Mouse (Mus musculus) bone marrow, adult 2 months (tissue): ENCODE measurements around the gene Cabp2. TPM values are rescaled to one million over a fixed set of nuclear protein-coding genes. Genes with fewer than 3 reads are reported as not detected.

ENCODE experiments used
- H3K27ac ChIP-seq: fragments of 200-500 bp; 2 replicates; pipeline ENCODE4 v1.5.1; 2012; ENCODE audit warnings: low read depth, mild to moderate bottlenecking, control low read depth, inconsistent platforms, low read length; ENCODE audit not compliant: control insufficient read depth, poor library complexity, insufficient read depth
- H3K4me1 ChIP-seq: fragments of 200-500 bp; 2 replicates; pipeline ENCODE4 v1.6.1; 2011; ENCODE audit warnings: low read length; ENCODE audit not compliant: control insufficient read depth, insufficient read depth
- H3K4me3 ChIP-seq: fragments of 200-500 bp; replicated peaks from 2 replicates; pipeline ENCODE3; 2011; ENCODE audit warnings: mild to moderate bottlenecking, low read depth, low read length, control low read depth; ENCODE audit not compliant: control insufficient read depth
- CTCF ChIP-seq: fragments of 200-500 bp; IDR thresholded peaks from 2 replicates; pipeline ENCODE4 v1.5.1; 2011; ENCODE audit warnings: low read length, control low read depth; ENCODE audit not compliant: control insufficient read depth, insufficient read depth
- POLR2A ChIP-seq: fragments of 200-500 bp; IDR thresholded peaks from 2 replicates; pipeline ENCODE4 v1.6.1; 2011; ENCODE audit warnings: low read depth, mild to moderate bottlenecking, control low read depth, low read length, borderline replicate concordance; ENCODE audit not compliant: control insufficient read depth
- WGBS: fragments of 180-500 bp; shearing (Covaris S2); methylation state at CpG from one replicate; pipeline ENCODE4 v1.1.7; 2018; 5-methylcytosine and 5-hydroxymethylcytosine counted together
- polyA plus RNA-seq: library from polyadenylated mRNA; stranded (reverse); fragments of >200 nt; gene quantifications from 2 replicates; pipeline ENCODE4 v1.2.4, GENCODE M21; 2011; ENCODE audit warnings: low replicate concordance; ENCODE audit not compliant: missing spikeins, insufficient read depth, insufficient read length

Cabp2 gene
- polyA plus RNA-seq, 1 experiment = not detected

GRCm38 (mm10) chr19:4124432-4124831 lies 43.1 kb downstream of the Cabp2 start:
- WGBS = 80% methylated on average over 4 of the region's 4 CpGs
- TF ChIP-seq CTCF (no peak), POLR2A (no peak)

GRCm38 (mm10) chr19:4125268-4125667 lies 43.9 kb downstream of the Cabp2 start:
- Histone ChIP-seq H3K4me3 (peak overlapping the region; percentile 31), H3K4me1 (peaks cover 11% of the 10 kb centered on the region), H3K27ac (peak overlapping the region; percentile 63)
- 17% methylated on average over 4 of the region's 4 CpGs for WGBS

More at GRCm38 (mm10) chr19:4124432-4124831, 43.1 kb downstream of the Cabp2 start:
- Histone ChIP-seq H3K27ac (no peak overlapping the region), H3K4me3 (no peak overlapping the region), H3K4me1 (peaks cover 11% of the 10 kb centered on the region)

GRCm38 (mm10) chr19:4125741-4126696 lies 44.6 kb downstream of the Cabp2 start, which contains the start of gene Aip:
Gene Aip (minus strand): TSS chr19:4125858.
- H3K27ac ChIP-seq = peak within 1 kb of the TSS; percentile 72

GRCm38 (mm10) chr19:4126759-4127495 lies 45.5 kb downstream of the Cabp2 start:
- Histone ChIP-seq H3K4me1 (peaks cover 8% of the 10 kb centered on the region), H3K4me3 (peak overlapping the region; percentile 83), H3K27ac (peak overlapping the region; percentile 40; the same call in 1 of the 2 replicates)
- 66% methylated on average over 7 of the region's 7 CpGs for WGBS
- TF ChIP-seq CTCF = no peak

More at GRCm38 (mm10) chr19:4125741-4126696, 44.6 kb downstream of the Cabp2 start, which contains the start of gene Aip:
- H3K4me1 ChIP-seq = peaks cover 8% of the 10 kb centered on the region
- peak within 1 kb of the TSS; percentile 83 for H3K4me3 ChIP-seq
- WGBS = under 1% methylated on average over 64 of the region's 64 CpGs
- TF ChIP-seq POLR2A = peak; percentile 82; the same call in 1 of the 2 replicates
- TF ChIP-seq CTCF = peak; percentile 79

- H3K27ac ChIP-seq = peak overlapping the region; percentile 40; the same call in 1 of the 2 replicates
- WGBS = 96% methylated on average over 7 of the region's 7 CpGs
- peaks cover 4% of the 10 kb centered on the region; the same call in 1 of the 2 replicates for H3K4me1 ChIP-seq
- no peak overlapping the region for H3K4me3 ChIP-seq
- TF ChIP-seq CTCF = no peak
Observed at GRCm38 (mm10) chr19:4129462-4129861, 48.1 kb downstream of the Cabp2 start.

- Histone ChIP-seq H3K4me1 (peaks cover 4% of the 10 kb centered on the region; the same call in 1 of the 2 replicates), H3K27ac (peak overlapping the region; percentile 40), H3K4me3 (peak overlapping the region; percentile 35)
- WGBS = 78% methylated on average over 4 of the region's 4 CpGs
- TF ChIP-seq CTCF (no peak), POLR2A (no peak)
Observed at GRCm38 (mm10) chr19:4130106-4130505, 48.7 kb downstream of the Cabp2 start.

GRCm38 (mm10) chr19:4131075-4131474 lies 49.7 kb downstream of the Cabp2 start:
- peak overlapping the region; percentile 69 for H3K4me3 ChIP-seq

GRCm38 (mm10) chr19:4131768-4132167 lies 50.4 kb downstream of the Cabp2 start:
- H3K27ac ChIP-seq = peak overlapping the region; percentile 47
- no peak overlapping the region for H3K4me3 ChIP-seq
- peaks cover 3% of the 10 kb centered on the region; the same call in 1 of the 2 replicates for H3K4me1 ChIP-seq
- TF ChIP-seq POLR2A (no peak), CTCF (peak; percentile 47; the same call in 1 of the 2 replicates)
- 93% methylated on average over 2 of the region's 2 CpGs for WGBS

More at GRCm38 (mm10) chr19:4131075-4131474, 49.7 kb downstream of the Cabp2 start:
- H3K4me1 ChIP-seq = peaks cover 4% of the 10 kb centered on the region; the same call in 1 of the 2 replicates
- 53% methylated on average over 5 of the region's 5 CpGs for WGBS
- H3K27ac ChIP-seq = peak overlapping the region; percentile 57
- TF ChIP-seq POLR2A = peak; percentile 39; the same call in 1 of the 2 replicates
- TF ChIP-seq CTCF = no peak
